Mouse (Mus musculus) MEL (cell line): ENCODE results near the gene Cgnl1.

Experiments used
- BHLHE40 ChIP-seq: IDR thresholded peaks from 2 replicates; pipeline ENCODE4 v1.6.1; 2012; ENCODE audit warnings: low read depth, mild to moderate bottlenecking, inconsistent platforms, low read length, improper control_type of control experiment, borderline replicate concordance
- CHD2 ChIP-seq: IDR thresholded peaks from 2 replicates; pipeline ENCODE4 v1.6.1; 2011; ENCODE audit warnings: low read length, improper control_type of control experiment
- CTCF ChIP-seq, 3 experiments: IDR thresholded peaks in 2 of 3; conservative IDR thresholded peaks in 1 of 3; 2 replicates each; pipeline ENCODE4 v1.5.1; 2011 to 2012; ENCODE audit warnings: low read length in 3 of 3, low read depth in 2 of 3, mild to moderate bottlenecking in 2 of 3, improper control_type of control experiment in 1 of 3, inconsistent platforms in 1 of 3, mixed read lengths in 1 of 3, moderate library complexity in 1 of 3; ENCODE audit not compliant: control insufficient read depth in 1 of 3, insufficient read depth in 1 of 3, poor library complexity in 1 of 3, severe bottlenecking in 1 of 3
- ELF1 ChIP-seq: IDR thresholded peaks from 2 replicates; pipeline ENCODE4 v1.6.1; 2014; ENCODE audit warnings: low read depth, mild to moderate bottlenecking, inconsistent platforms, low read length, improper control_type of control experiment, moderate library complexity
- EP300 ChIP-seq, 2 experiments: IDR thresholded peaks; 2 replicates each; pipeline ENCODE4 v1.6.1; 2011; ENCODE audit warnings: improper control_type of control experiment in 2 of 2, low read length in 2 of 2, low read depth in 1 of 2, mild to moderate bottlenecking in 1 of 2
- MAFK ChIP-seq: IDR thresholded peaks from 2 replicates; pipeline ENCODE4 v1.6.1; 2011; ENCODE audit warnings: low read depth, mild to moderate bottlenecking, low read length, improper control_type of control experiment, borderline replicate concordance
- MEF2A ChIP-seq: IDR thresholded peaks from 2 replicates; pipeline ENCODE4 v1.6.1; 2014; ENCODE audit warnings: low read depth, mild to moderate bottlenecking, inconsistent platforms, low read length, improper control_type of control experiment; ENCODE audit not compliant: poor library complexity, insufficient replicate concordance, severe bottlenecking; ENCODE audit errors: extremely low read depth
- MYC ChIP-seq: IDR thresholded peaks from 2 replicates; pipeline ENCODE4 v1.6.1; 2011; ENCODE audit warnings: low read depth, mild to moderate bottlenecking, low read length, improper control_type of control experiment, moderate library complexity
- POLR2A ChIP-seq, 2 experiments: IDR thresholded peaks; 2 replicates each; pipeline ENCODE4 v1.6.1; 2011 to 2012; ENCODE audit warnings: low read length in 2 of 2, mild to moderate bottlenecking in 2 of 2, control low read depth in 1 of 2, improper control_type of control experiment in 1 of 2, low read depth in 1 of 2, moderate library complexity in 1 of 2; ENCODE audit not compliant: control insufficient read depth in 1 of 2, insufficient read depth in 1 of 2, poor library complexity in 1 of 2
- TBP ChIP-seq: IDR thresholded peaks from 2 replicates; pipeline ENCODE4 v1.8.0; 2011; ENCODE audit warnings: low read depth, low read length, improper control_type of control experiment
- TCF12 ChIP-seq: IDR thresholded peaks from 2 replicates; pipeline ENCODE4 v1.6.1; 2014; ENCODE audit warnings: low read depth, mild to moderate bottlenecking, inconsistent platforms, low read length, improper control_type of control experiment, moderate library complexity
- ZC3H11A ChIP-seq: IDR thresholded peaks from 2 replicates; pipeline ENCODE4 v1.6.1; 2012; ENCODE audit warnings: low read depth, mild to moderate bottlenecking, inconsistent platforms, low read length, improper control_type of control experiment
- ZKSCAN1 ChIP-seq: IDR thresholded peaks from 2 replicates; pipeline ENCODE4 v1.6.1; 2012; ENCODE audit warnings: low read depth, mild to moderate bottlenecking, inconsistent platforms, low read length, improper control_type of control experiment, moderate library complexity

- TF ChIP-seq CTCF (IDR thresholded peaks at IDR 0.05 in 2 of 3, conservative IDR thresholded peaks at IDR 0.05 in 1 of 3; ENCODE audit: control insufficient read depth in 1 of 3, insufficient read depth in 1 of 3, low read depth in 2 of 3, low read length in 3 of 3, poor library complexity in 1 of 3, severe bottlenecking in 1 of 3) (no peak), ZC3H11A (no peak), ZKSCAN1 (no peak), POLR2A (IDR thresholded peaks at IDR 0.05; ENCODE audit: control insufficient read depth in 1 of 2, insufficient read depth in 1 of 2, low read depth in 1 of 2, low read length in 2 of 2, poor library complexity in 1 of 2) (no peak), MEF2A (no peak), TBP (no peak), BHLHE40 (no peak), ELF1 (no peak), MAFK (no peak), EP300 (IDR thresholded peaks at IDR 0.05; ENCODE audit: low read depth in 1 of 2, low read length in 2 of 2) (no peak), CHD2 (no peak), MYC (no peak), TCF12 (no peak)
Observed at GRCm38 (mm10) chr9:71799598-71799997, 28.2 kb upstream of the Cgnl1 start.
